ENCODE assay signal across 13 mouse cellular contexts in the genomic region with DNA sequence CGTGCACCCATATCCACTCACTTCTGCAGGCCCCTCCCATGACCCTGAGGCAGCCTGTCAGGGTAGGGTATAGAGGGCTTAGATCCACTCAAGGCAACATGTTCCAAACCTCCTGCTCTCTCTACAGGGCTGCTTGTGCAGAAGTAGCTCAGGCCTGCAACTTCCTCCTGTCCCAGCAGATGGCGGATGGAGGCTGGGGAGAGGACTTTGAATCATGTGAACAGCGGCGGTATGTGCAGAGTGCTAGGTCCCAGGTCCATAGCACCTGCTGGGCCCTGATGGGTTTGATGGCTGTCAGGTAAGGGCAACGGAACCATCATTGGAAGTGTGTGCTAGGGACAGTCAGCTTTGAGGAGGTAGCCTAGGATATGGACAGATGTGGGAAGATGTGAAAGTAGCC. TPM values are rescaled to one million over a fixed set of nuclear protein-coding genes. Genes with fewer than 3 reads are reported as not detected.
DNase-seq lines count a peak whose midpoint lies in the region; ATAC-seq and TF ChIP-seq lines count a peak whose summit lies in the region.
"Had no signal": no experiment of that assay in that cellular context is flagged by ENCODE, and none has a peak within 500 bp of the region (broad histone marks: within the 10 kb centered on the region; RNA-seq: fewer than 3 reads in every experiment).

No protein-coding gene starts in this region.

- H3K4me1 ChIP-seq in heart, embryonic 10.5 days: no peaks in the 10 kb centered on the region
- no peaks in the 10 kb centered on the region for H3K4me1 ChIP-seq in liver, embryonic 13.5 days (replicated peaks)
- H3K4me1 ChIP-seq in liver, embryonic 11.5 days (replicated peaks; ENCODE audit: control insufficient read depth, insufficient read depth, low read length): no peaks in the 10 kb centered on the region
- peaks cover 29% of the 10 kb centered on the region for H3K4me1 ChIP-seq in E14TG2a.4 (replicated peaks; ENCODE audit: low read depth, low read length)

- no peaks in the 10 kb centered on the region for H3K27me3 ChIP-seq in heart, embryonic 10.5 days (ENCODE audit: insufficient read depth, poor library complexity, severe bottlenecking)
- no peaks in the 10 kb centered on the region for H3K27me3 ChIP-seq in liver, embryonic 13.5 days
- H3K27me3 ChIP-seq in liver, embryonic 11.5 days (replicated peaks; ENCODE audit: control insufficient read depth, insufficient read depth, low read length): no peaks in the 10 kb centered on the region
- no peaks in the 10 kb centered on the region for H3K27me3 ChIP-seq in E14TG2a.4 (ENCODE audit: insufficient read depth, low read length)

- peak; percentile 5; the same call in 1 of the 2 replicates for ATAC-seq in liver, embryonic 13.5 days (ENCODE audit: low read depth)
- no peak for ATAC-seq in liver, embryonic 11.5 days (replicated peaks; ENCODE audit: low FRiP score)

- no peak overlapping the region for H3K27ac ChIP-seq in heart, embryonic 10.5 days
- H3K27ac ChIP-seq in liver, embryonic 13.5 days: no peak overlapping the region
- no peak overlapping the region for H3K27ac ChIP-seq in liver, embryonic 11.5 days (ENCODE audit: low read depth, low read length)

- peak; percentile 21 for TF ChIP-seq CTCF in E14TG2a.4 (conservative IDR thresholded peaks at IDR 0.05; ENCODE audit: low read length)

- peaks cover 94% of the 10 kb centered on the region for H3K36me3 ChIP-seq in heart, embryonic 10.5 days
- H3K36me3 ChIP-seq in liver, embryonic 13.5 days: peaks cover 84% of the 10 kb centered on the region
- peaks cover 38% of the 10 kb centered on the region for H3K36me3 ChIP-seq in liver, embryonic 11.5 days (ENCODE audit: control insufficient read depth, insufficient read depth, low read length)
- peaks cover 100% of the 10 kb centered on the region for H3K36me3 ChIP-seq in E14TG2a.4 (ENCODE audit: insufficient read depth, low read length)

- H3K9ac ChIP-seq in liver, embryonic 13.5 days: no peak overlapping the region
- H3K9ac ChIP-seq in liver, embryonic 11.5 days (ENCODE audit: low read depth, low read length): no peak overlapping the region

- 72% methylated on average over 5 of the region's 5 CpGs for WGBS in heart, embryonic 10.5 days
- WGBS in liver, embryonic 13.5 days (ENCODE audit: insufficient replicate concordance): 75% methylated on average over 5 of the region's 5 CpGs
- WGBS in liver, embryonic 11.5 days: 83% methylated on average over 5 of the region's 5 CpGs

- H3K4me2 ChIP-seq in liver, embryonic 13.5 days: no peak overlapping the region
- H3K4me2 ChIP-seq in liver, embryonic 11.5 days: no peak overlapping the region

- H3K4me3 ChIP-seq in heart, embryonic 10.5 days: no peak overlapping the region
- no peak overlapping the region for H3K4me3 ChIP-seq in liver, embryonic 13.5 days (replicated peaks)
- H3K4me3 ChIP-seq in liver, embryonic 11.5 days (ENCODE audit: low read depth, low read length): no peak overlapping the region
- H3K4me3 ChIP-seq in E14TG2a.4 (replicated peaks; ENCODE audit: low read length): no peak overlapping the region

- DNase-seq in heart, postnatal 4 days: peak; percentile 20
- DNase-seq in heart, embryonic 10.5 days (ENCODE audit: low spot score): no peak
- DNase-seq in liver, embryonic 13.5 days: no peak
- no peak for DNase-seq in liver, embryonic 11.5 days (ENCODE audit: low spot score)
- DNase-seq in brain, adult 2 months (ENCODE audit: low read depth, low spot score): peak; percentile 12
- DNase-seq in T-cell, adult 2 months (ENCODE audit: low spot score): no peak
- DNase-seq in cerebellum, postnatal 36 days: no peak
- DNase-seq: adrenal gland, postnatal 36 days had no signal

- H3K9me3 ChIP-seq in heart, embryonic 10.5 days: no peaks in the 10 kb centered on the region
- no peaks in the 10 kb centered on the region for H3K9me3 ChIP-seq in liver, embryonic 13.5 days (replicated peaks)
- H3K9me3 ChIP-seq in liver, embryonic 11.5 days (ENCODE audit: control insufficient read depth, low read length): no peaks in the 10 kb centered on the region
- H3K9me3 ChIP-seq in E14TG2a.4 (ENCODE audit: low read length): no peaks in the 10 kb centered on the region

RNA-seq across cellular contexts. Expression of a gene that starts 11.6 kb away (rescaled TPM):
- total RNA-seq in heart, postnatal 4 days (2021): not detected
- polyA plus RNA-seq in heart, embryonic 10.5 days (2016; fragmentation: Nextera tagmentation; extraction: Ambion mirVana): 0.29 TPM in 1 of 2 replicates, not detected in the other
- polyA plus RNA-seq in liver, embryonic 13.5 days (2015; fragmentation: Nextera tagmentation; extraction: Ambion mirVana): not detected in 2 replicates
- not detected in 2 replicates for polyA plus RNA-seq in liver, embryonic 11.5 days (2014; fragmentation: Nextera tagmentation; extraction: Ambion mirVana)
- total RNA-seq: heart, postnatal 10 days; layer of hippocampus, adult 8-10 months had no signal
- polyA plus RNA-seq: spleen, adult 2 months had no signal

RNA-seq across cellular contexts. Expression of a gene that starts 19.1 kb away (rescaled TPM):
- 10 to 100 TPM; 16.8 to 17.2 TPM for total RNA-seq in heart, postnatal 4 days (2021)
- 19.8 and 34.7 TPM in 2 replicates for polyA plus RNA-seq in heart, embryonic 10.5 days (2016; fragmentation: Nextera tagmentation; extraction: Ambion mirVana)
- 40.5 and 49.3 TPM in 2 replicates for polyA plus RNA-seq in liver, embryonic 13.5 days (2015; fragmentation: Nextera tagmentation; extraction: Ambion mirVana)
- polyA plus RNA-seq in liver, embryonic 11.5 days (2014; fragmentation: Nextera tagmentation; extraction: Ambion mirVana): 48.3 and 56.0 TPM in 2 replicates

RNA-seq across cellular contexts. Expression of a gene that starts 25.0 kb away (rescaled TPM):
- under 1 TPM; 0.88 TPM for total RNA-seq in heart, postnatal 4 days (2021)
- 4.2 and 5.2 TPM in 2 replicates for polyA plus RNA-seq in heart, embryonic 10.5 days (2016; fragmentation: Nextera tagmentation; extraction: Ambion mirVana)
- polyA plus RNA-seq in liver, embryonic 13.5 days (2015; fragmentation: Nextera tagmentation; extraction: Ambion mirVana): 19.1 and 22.9 TPM in 2 replicates
- 13.3 and 17.3 TPM in 2 replicates for polyA plus RNA-seq in liver, embryonic 11.5 days (2014; fragmentation: Nextera tagmentation; extraction: Ambion mirVana)
- polyA plus RNA-seq: neural tube, embryonic 14.5 days had no signal

Comparison
In these comparisons a context has a peak if more than half of its experiments do, and no peak if none do; other contexts are left out.
1. DNase-seq: peak in heart, postnatal 4 days (single experiment) and brain, adult 2 months (single experiment); none in heart, embryonic 10.5 days (single experiment), liver, embryonic 13.5 days (single experiment), liver, embryonic 11.5 days (single experiment), T-cell, adult 2 months (single experiment) and cerebellum, postnatal 36 days (0 of 2).